Mouse (Mus musculus): ENCODE measurements around the gene Wrnip1.

DNA sequence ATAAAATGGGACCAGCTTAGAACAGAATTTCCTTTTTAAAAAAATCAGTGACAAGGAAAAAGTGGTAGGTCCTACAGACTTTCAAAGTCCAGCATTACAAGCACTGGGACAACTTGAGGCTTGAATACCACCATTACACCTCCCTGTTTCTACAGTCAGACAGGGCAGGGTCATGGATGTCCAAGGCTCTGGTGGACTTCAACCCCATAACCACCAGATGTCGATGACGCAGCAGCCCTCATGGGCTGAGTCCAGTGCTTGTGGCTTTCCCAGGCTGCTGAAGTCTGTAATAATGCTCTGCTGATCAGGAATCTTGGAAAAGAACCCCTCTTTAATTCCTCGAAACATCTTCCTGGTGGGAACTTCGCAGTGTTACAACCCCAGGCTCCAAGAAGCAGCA is 50.7 kb downstream of the Wrnip1 start:
- TF ChIP-seq CTCF (conservative IDR thresholded peaks at IDR 0.05; ENCODE audit: low read length) (no peak), POU5F1 (IDR thresholded peaks at IDR 0.05; ENCODE audit: borderline replicate concordance, low read length) (no peak), NANOG (IDR thresholded peaks at IDR 0.05; ENCODE audit: borderline replicate concordance, low read length) (no peak)

Data from E14TG2a.4 (cell line).